Comparison of ENCODE assay signal across 8 mouse cellular contexts in genomic region chr6:83616512-83616911, GRCm38 (mm10). TPM values are rescaled to one million over a fixed set of nuclear protein-coding genes. Genes with fewer than 3 reads are reported as not detected.
DNase-seq lines count a peak whose midpoint lies in the region; ATAC-seq and TF ChIP-seq lines count a peak whose summit lies in the region.
"Had no signal": no experiment of that assay in that cellular context is flagged by ENCODE, and none has a peak within 500 bp of the region (broad histone marks: within the 10 kb centered on the region; RNA-seq: fewer than 3 reads in every experiment).

No protein-coding gene starts in this region.

- no peak for ATAC-seq in liver, embryonic 14.5 days (ENCODE audit: insufficient read depth)
- ATAC-seq in liver, embryonic 12.5 days: no peak
- ATAC-seq in forebrain, embryonic 11.5 days (replicated peaks; ENCODE audit: low FRiP score): no peak

- no peaks in the 10 kb centered on the region for H3K9me3 ChIP-seq in liver, embryonic 14.5 days (ENCODE audit: control insufficient read depth, low read length)
- H3K9me3 ChIP-seq in liver, embryonic 12.5 days (replicated peaks): no peaks in the 10 kb centered on the region
- H3K9me3 ChIP-seq in forebrain, embryonic 11.5 days (ENCODE audit: control insufficient read depth, low read length): no peaks in the 10 kb centered on the region
- H3K9me3 ChIP-seq: midbrain, embryonic 12.5 days had no signal

- no peaks in the 10 kb centered on the region for H3K4me1 ChIP-seq in liver, embryonic 14.5 days (replicated peaks; ENCODE audit: control insufficient read depth in 2 of 2, insufficient read depth in 2 of 2, low read length in 1 of 2)
- no peaks in the 10 kb centered on the region for H3K4me1 ChIP-seq in liver, embryonic 12.5 days
- H3K4me1 ChIP-seq in forebrain, embryonic 11.5 days (replicated peaks; ENCODE audit: control insufficient read depth, insufficient read depth, low read length): no peaks in the 10 kb centered on the region
- H3K4me1 ChIP-seq: midbrain, embryonic 12.5 days had no signal

- peak in 1 of 3 experiments; percentile 7 for DNase-seq in liver, embryonic 14.5 days (ENCODE audit: low read depth in 3 of 3, low spot score in 3 of 3)
- DNase-seq in adrenal gland, postnatal 14 days: peak; percentile 85
- DNase-seq in gastrocnemius, adult 8-10 months (ENCODE audit: low spot score in 2 of 2): peak; percentile 41 to 64
- peak; percentile 75 to 80 for DNase-seq in kidney, postnatal 4 days
- peak; percentile 68 for DNase-seq in skeletal muscle tissue, adult 2 months (ENCODE audit: low read depth, low spot score)
- DNase-seq in forebrain, embryonic 11.5 days (ENCODE audit: low spot score): no peak

- no peak overlapping the region for H3K27ac ChIP-seq in liver, embryonic 14.5 days
- no peak overlapping the region for H3K27ac ChIP-seq in liver, embryonic 12.5 days
- H3K27ac ChIP-seq in forebrain, embryonic 11.5 days (ENCODE audit: low read depth, low read length): no peak overlapping the region
- H3K27ac ChIP-seq: midbrain, embryonic 12.5 days had no signal

- no peak overlapping the region for H3K4me2 ChIP-seq in liver, embryonic 14.5 days (ENCODE audit: low read depth)
- no peak overlapping the region for H3K4me2 ChIP-seq in liver, embryonic 12.5 days
- H3K4me2 ChIP-seq in forebrain, embryonic 11.5 days (ENCODE audit: low read depth, low read length, severe bottlenecking): no peak overlapping the region
- H3K4me2 ChIP-seq: midbrain, embryonic 12.5 days had no signal

- WGBS in liver, embryonic 14.5 days (ENCODE audit: insufficient replicate concordance): 40% methylated on average over 5 of the region's 5 CpGs
- WGBS in liver, embryonic 12.5 days (ENCODE audit: insufficient replicate concordance): 40% methylated on average over 5 of the region's 5 CpGs
- 86% methylated on average over 5 of the region's 5 CpGs for WGBS in forebrain, embryonic 11.5 days

- no peak overlapping the region for H3K9ac ChIP-seq in liver, embryonic 14.5 days (replicated peaks)
- H3K9ac ChIP-seq in liver, embryonic 12.5 days: no peak overlapping the region
- H3K9ac ChIP-seq in forebrain, embryonic 11.5 days (ENCODE audit: low read length): no peak overlapping the region
- H3K9ac ChIP-seq: midbrain, embryonic 12.5 days had no signal

- no peak for TF ChIP-seq EP300 in liver, embryonic 14.5 days (IDR thresholded peaks at IDR 0.05; ENCODE audit: low read depth)

- no peaks in the 10 kb centered on the region for H3K36me3 ChIP-seq in liver, embryonic 14.5 days (replicated peaks; ENCODE audit: control insufficient read depth, insufficient read depth, low read depth)
- H3K36me3 ChIP-seq in liver, embryonic 12.5 days: no peaks in the 10 kb centered on the region
- H3K36me3 ChIP-seq in forebrain, embryonic 11.5 days (ENCODE audit: control insufficient read depth, insufficient read depth, low read length): no peaks in the 10 kb centered on the region
- H3K36me3 ChIP-seq: midbrain, embryonic 12.5 days had no signal

- TF ChIP-seq CTCF in liver, embryonic 14.5 days (IDR thresholded peaks at IDR 0.05; ENCODE audit: low read depth): peak; percentile 46

- H3K4me3 ChIP-seq in liver, embryonic 14.5 days (ENCODE audit: insufficient read depth in 1 of 2, low read depth in 2 of 2, low read length in 2 of 2): no peak overlapping the region
- no peak overlapping the region for H3K4me3 ChIP-seq in liver, embryonic 12.5 days
- no peak overlapping the region for H3K4me3 ChIP-seq in forebrain, embryonic 11.5 days (ENCODE audit: low read depth, low read length)
- H3K4me3 ChIP-seq: midbrain, embryonic 12.5 days had no signal

- no peaks in the 10 kb centered on the region for H3K27me3 ChIP-seq in liver, embryonic 14.5 days (ENCODE audit: control insufficient read depth, insufficient read depth, low read length)
- H3K27me3 ChIP-seq in liver, embryonic 12.5 days (replicated peaks): peaks cover 5% of the 10 kb centered on the region; the same call in 1 of the 2 replicates
- no peaks in the 10 kb centered on the region for H3K27me3 ChIP-seq in forebrain, embryonic 11.5 days (ENCODE audit: control insufficient read depth, insufficient read depth, low read length)
- H3K27me3 ChIP-seq: midbrain, embryonic 12.5 days had no signal

RNA-seq across cellular contexts. Expression of gene Clec4f, which starts 39.5 kb away (rescaled TPM):
- 3.3 and 3.9 TPM in 2 replicates for polyA plus RNA-seq in liver, embryonic 14.5 days (2012; rRNA removed)
- polyA plus RNA-seq in liver, embryonic 14.5 days (2014; fragmentation: Nextera tagmentation; extraction: Ambion mirVana): 4.1 and 5.3 TPM in 2 replicates
- polyA plus RNA-seq in liver, embryonic 12.5 days (2016; fragmentation: Nextera tagmentation; extraction: Ambion mirVana): 2.1 and 2.9 TPM in 2 replicates
- total RNA-seq in adrenal gland, postnatal 14 days (2021): 0.26 and 8.6 TPM in 2 replicates
- total RNA-seq in gastrocnemius, adult 8-10 months (2022): not detected
- polyA plus RNA-seq in forebrain, embryonic 11.5 days (2014; fragmentation: Nextera tagmentation; extraction: Ambion mirVana): not detected in 2 replicates
- polyA plus RNA-seq: midbrain, embryonic 12.5 days had no signal

RNA-seq across cellular contexts. Expression of gene Stambp, which starts 44.0 kb away (rescaled TPM):
- 5.1 and 6.2 TPM in 2 replicates for polyA plus RNA-seq in liver, embryonic 14.5 days (2012; rRNA removed)
- polyA plus RNA-seq in liver, embryonic 14.5 days (2014; fragmentation: Nextera tagmentation; extraction: Ambion mirVana): 9.9 and 10.1 TPM in 2 replicates
- polyA plus RNA-seq in liver, embryonic 12.5 days (2016; fragmentation: Nextera tagmentation; extraction: Ambion mirVana): 11.7 and 13.4 TPM in 2 replicates
- 18.0 and 22.9 TPM in 2 replicates for total RNA-seq in adrenal gland, postnatal 14 days (2021)
- total RNA-seq in gastrocnemius, adult 8-10 months (2022): 1 to 10 TPM; 5.6 to 6.8 (median 6.3) TPM
- polyA plus RNA-seq in forebrain, embryonic 11.5 days (2014; fragmentation: Nextera tagmentation; extraction: Ambion mirVana): 20.5 and 21.6 TPM in 2 replicates
